Mouse (Mus musculus) MEL (cell line): ENCODE data around the gene Myocd.

Source experiments
- BHLHE40 ChIP-seq: IDR thresholded peaks from 2 replicates; pipeline ENCODE4 v1.6.1; 2012; ENCODE audit warnings: low read depth, mild to moderate bottlenecking, inconsistent platforms, low read length, improper control_type of control experiment, borderline replicate concordance
- CTCF ChIP-seq, 3 experiments: IDR thresholded peaks in 2 of 3; conservative IDR thresholded peaks in 1 of 3; 2 replicates each; pipeline ENCODE4 v1.5.1; 2011 to 2012; ENCODE audit warnings: low read length in 3 of 3, low read depth in 2 of 3, mild to moderate bottlenecking in 2 of 3, improper control_type of control experiment in 1 of 3, inconsistent platforms in 1 of 3, mixed read lengths in 1 of 3, moderate library complexity in 1 of 3; ENCODE audit not compliant: control insufficient read depth in 1 of 3, insufficient read depth in 1 of 3, poor library complexity in 1 of 3, severe bottlenecking in 1 of 3
- HCFC1 ChIP-seq: IDR thresholded peaks from 2 replicates; pipeline ENCODE4 v1.6.1; 2012; ENCODE audit warnings: low read depth, mild to moderate bottlenecking, inconsistent platforms, low read length, improper control_type of control experiment, moderate library complexity
- MAX ChIP-seq: IDR thresholded peaks from 2 replicates; pipeline ENCODE4 v1.6.1; 2011; ENCODE audit warnings: low read length, improper control_type of control experiment
- TCF12 ChIP-seq: IDR thresholded peaks from 2 replicates; pipeline ENCODE4 v1.6.1; 2014; ENCODE audit warnings: low read depth, mild to moderate bottlenecking, inconsistent platforms, low read length, improper control_type of control experiment, moderate library complexity

GRCm38 (mm10) chr11:65186974-65187373 is 82.8 kb downstream of the Myocd start:
- TF ChIP-seq HCFC1: no peak
- no peak for TF ChIP-seq BHLHE40
- no peak for TF ChIP-seq CTCF (IDR thresholded peaks at IDR 0.05 in 2 of 3, conservative IDR thresholded peaks at IDR 0.05 in 1 of 3; ENCODE audit: control insufficient read depth in 1 of 3, insufficient read depth in 1 of 3, low read depth in 2 of 3, low read length in 3 of 3, poor library complexity in 1 of 3, severe bottlenecking in 1 of 3)
- TF ChIP-seq TCF12: no peak
- TF ChIP-seq MAX: no peak
